Mouse (Mus musculus): ENCODE measurements around the gene Cdc42ep1. TPM values are rescaled to one million over a fixed set of nuclear protein-coding genes. Genes with fewer than 3 reads are reported as not detected.

Cdc42ep1 gene
- polyA plus RNA-seq, 1 experiment: 29.6 TPM

DNA sequence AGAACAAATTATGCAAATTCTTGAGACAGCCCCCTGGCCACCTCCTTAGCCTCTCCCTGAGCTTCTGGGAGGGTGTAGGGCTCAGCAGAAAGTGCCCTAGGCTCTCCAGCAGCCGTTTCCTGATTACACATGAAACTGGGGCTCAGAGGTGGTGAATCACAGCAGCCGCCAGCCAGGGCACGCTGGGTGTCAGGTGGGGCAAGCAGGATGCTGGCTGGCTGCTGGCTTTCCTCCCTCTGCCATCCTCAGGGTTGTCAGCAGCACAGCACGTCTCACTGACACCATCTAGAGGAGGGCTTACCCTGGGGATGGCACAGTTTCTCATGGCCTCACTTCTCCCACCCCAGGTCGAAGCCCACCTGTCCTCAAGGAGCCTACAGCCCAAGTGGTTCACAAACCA lies 14.1 kb upstream of the Cdc42ep1 start:
- no peaks in the 10 kb centered on the region for H3K27me3 ChIP-seq (ENCODE audit: control insufficient read depth, insufficient read depth, low read length)
- H3K27ac ChIP-seq (ENCODE audit: insufficient read depth, low read length): no peak overlapping the region
- WGBS: 17% methylated on average over 5 of the region's 5 CpGs
- DNase-seq (ENCODE audit: low read depth in 1 of 2, low spot score in 2 of 2): no peak
- H3K36me3 ChIP-seq (ENCODE audit: control insufficient read depth, insufficient read depth, low read length): no peaks in the 10 kb centered on the region
- TF ChIP-seq CTCF (IDR thresholded peaks at IDR 0.05; ENCODE audit: extremely low read depth, insufficient read depth, insufficient read length, insufficient replicate concordance) (no peak), POLR2A (IDR thresholded peaks at IDR 0.05; ENCODE audit: low read depth, low read length) (no peak)
- H3K4me1 ChIP-seq (ENCODE audit: control insufficient read depth, insufficient read depth, insufficient read length): peaks cover 6% of the 10 kb centered on the region; the same call in 1 of the 2 replicates
- no peak overlapping the region for H3K4me3 ChIP-seq (ENCODE audit: extremely low read depth, insufficient read depth, insufficient read length)

DNA sequence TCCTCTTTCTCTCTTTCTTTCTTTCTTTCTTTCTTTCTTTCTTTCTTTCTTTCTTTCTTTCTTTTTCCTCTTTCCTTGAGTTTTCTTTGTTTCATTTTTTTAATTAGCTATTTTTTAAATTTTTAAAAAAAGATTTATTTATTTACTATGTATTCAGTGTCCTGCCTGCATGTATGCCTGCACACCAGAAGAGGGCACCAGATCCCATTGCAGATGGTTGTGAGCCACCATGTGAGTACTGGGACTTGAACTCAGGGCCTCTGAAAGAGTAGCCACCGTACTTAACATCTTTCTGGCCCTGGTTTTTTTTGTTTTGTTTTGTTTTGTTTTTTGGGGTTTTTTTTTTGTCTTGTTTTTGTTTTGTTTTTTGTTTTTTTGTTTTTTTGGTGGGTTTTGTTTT lies 12.8 kb upstream of the Cdc42ep1 start:
- Histone ChIP-seq H3K27me3 (ENCODE audit: control insufficient read depth, insufficient read depth, low read length) (no peaks in the 10 kb centered on the region), H3K4me3 (ENCODE audit: extremely low read depth, insufficient read depth, insufficient read length) (no peak overlapping the region), H3K4me1 (ENCODE audit: control insufficient read depth, insufficient read depth, insufficient read length) (peaks cover 6% of the 10 kb centered on the region; the same call in 1 of the 2 replicates), H3K36me3 (ENCODE audit: control insufficient read depth, insufficient read depth, low read length) (no peaks in the 10 kb centered on the region), H3K27ac (ENCODE audit: insufficient read depth, low read length) (no peak overlapping the region)
- DNase-seq (ENCODE audit: low read depth in 1 of 2, low spot score in 2 of 2): no peak
- 82% methylated on average over 1 of the region's 1 CpGs for whole genome bisulfite sequencing
- TF ChIP-seq CTCF (IDR thresholded peaks at IDR 0.05; ENCODE audit: extremely low read depth, insufficient read depth, insufficient read length, insufficient replicate concordance) (no peak), POLR2A (IDR thresholded peaks at IDR 0.05; ENCODE audit: low read depth, low read length) (no peak)

DNA sequence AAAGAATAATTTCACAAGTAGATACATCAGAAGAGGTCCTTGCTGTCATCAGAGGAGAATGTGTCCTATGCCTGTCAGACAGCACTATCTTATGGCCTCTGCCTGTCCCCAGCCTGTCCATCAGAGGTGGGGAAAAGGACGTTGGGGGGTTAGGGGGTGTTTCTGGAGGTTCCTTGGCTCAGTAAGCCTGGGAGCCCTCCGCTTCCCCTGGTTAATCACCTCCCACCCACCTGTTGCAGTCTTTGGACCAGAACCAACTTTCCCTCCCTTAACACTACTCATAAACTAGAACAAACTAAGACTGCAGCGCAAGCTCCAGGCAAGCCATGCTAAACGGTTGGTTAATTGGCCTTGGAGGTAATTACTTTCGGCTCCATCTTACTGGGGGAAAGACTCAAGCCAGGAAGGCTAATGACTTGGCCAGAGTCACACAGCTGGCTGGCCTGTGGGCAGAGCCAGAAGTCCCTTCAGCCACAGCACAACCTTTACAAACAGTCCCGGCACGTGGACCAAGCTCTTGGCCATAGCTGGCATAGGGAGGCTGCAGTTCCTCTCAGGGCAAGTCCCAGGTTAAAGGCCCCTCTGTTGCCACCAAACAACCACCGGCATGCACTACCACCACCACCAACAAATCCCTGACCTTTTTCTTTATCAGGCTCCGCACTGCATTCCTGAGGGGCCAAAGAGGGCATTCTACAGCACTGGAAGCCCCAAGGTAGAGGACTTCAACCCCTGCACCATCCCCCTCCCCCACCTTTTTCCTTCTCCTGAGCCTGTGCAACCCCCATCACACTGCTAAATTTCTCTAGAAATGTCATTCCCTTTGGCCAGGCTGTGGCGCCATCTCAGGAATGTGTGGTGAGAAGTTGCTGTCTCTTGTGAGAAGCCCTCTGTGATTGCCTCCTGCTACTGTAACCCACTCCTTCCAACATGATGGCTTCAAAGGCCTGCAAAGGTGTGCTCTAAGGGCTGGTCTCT lies 11.4 kb upstream of the Cdc42ep1 start:
- TF ChIP-seq CTCF (IDR thresholded peaks at IDR 0.05; ENCODE audit: extremely low read depth, insufficient read depth, insufficient read length, insufficient replicate concordance): no peak
- no peak for TF ChIP-seq POLR2A (IDR thresholded peaks at IDR 0.05; ENCODE audit: low read depth, low read length)
- no peak for DNase-seq (ENCODE audit: low read depth in 1 of 2, low spot score in 2 of 2)
- H3K4me1 ChIP-seq (ENCODE audit: control insufficient read depth, insufficient read depth, insufficient read length): peaks cover 11% of the 10 kb centered on the region; the same call in 1 of the 2 replicates
- H3K36me3 ChIP-seq (ENCODE audit: control insufficient read depth, insufficient read depth, low read length): no peaks in the 10 kb centered on the region
- 85% methylated on average over 10 of the region's 10 CpGs for WGBS
- H3K27me3 ChIP-seq (ENCODE audit: control insufficient read depth, insufficient read depth, low read length): no peaks in the 10 kb centered on the region
- H3K27ac ChIP-seq (ENCODE audit: insufficient read depth, low read length): no peak overlapping the region
- H3K4me3 ChIP-seq (ENCODE audit: extremely low read depth, insufficient read depth, insufficient read length): no peak overlapping the region

DNA sequence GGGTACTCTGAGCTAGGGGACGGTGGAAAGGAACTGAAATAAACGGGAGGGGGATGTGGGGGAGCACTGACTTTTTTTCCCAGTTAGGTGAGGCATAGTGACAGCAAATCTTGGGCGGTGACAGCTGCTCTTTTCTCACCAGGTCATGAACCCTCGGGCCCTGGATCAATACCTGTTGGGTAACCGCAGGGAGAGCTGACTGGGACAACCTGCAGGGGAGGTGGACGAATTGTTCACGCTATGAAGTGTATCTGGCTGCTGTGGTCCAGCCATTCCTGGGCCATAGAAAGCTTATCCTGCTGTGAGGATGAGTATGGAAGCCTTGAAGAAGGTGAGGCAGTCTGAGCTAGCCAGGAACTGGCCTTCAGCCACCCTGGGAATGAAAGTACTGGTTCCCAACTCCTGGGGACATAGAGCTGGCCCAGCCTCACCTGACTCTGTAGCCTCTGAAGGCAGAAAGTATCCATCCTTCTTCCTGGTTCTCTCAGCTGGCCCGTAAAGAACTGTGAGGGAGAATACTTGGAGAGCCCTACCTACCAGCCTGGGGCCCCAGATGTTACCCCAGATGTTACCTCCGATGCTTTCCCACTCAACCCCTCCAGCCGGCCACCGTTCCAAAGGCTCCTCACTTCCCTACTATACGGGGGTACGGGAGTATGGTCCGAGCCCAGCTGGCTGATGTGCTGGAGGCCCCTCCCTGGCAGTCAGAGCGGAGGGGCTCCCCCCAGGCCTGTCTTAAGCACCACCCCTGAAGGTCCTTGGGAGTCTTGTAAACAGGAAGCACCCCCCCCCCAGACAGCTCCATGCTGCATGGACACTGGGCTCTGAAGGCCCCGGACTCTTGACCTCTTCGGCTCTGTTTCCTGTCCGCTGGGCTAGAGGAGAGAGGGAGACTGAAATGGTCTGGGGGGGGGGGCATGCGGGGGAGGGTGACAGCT lies 10.4 kb upstream of the Cdc42ep1 start:
- TF ChIP-seq POLR2A (IDR thresholded peaks at IDR 0.05; ENCODE audit: low read depth, low read length) (no peak), CTCF (IDR thresholded peaks at IDR 0.05; ENCODE audit: extremely low read depth, insufficient read depth, insufficient read length, insufficient replicate concordance) (no peak)
- Histone ChIP-seq H3K27ac (ENCODE audit: insufficient read depth, low read length) (peak overlapping the region; percentile 22; the same call in 1 of the 2 replicates), H3K27me3 (ENCODE audit: control insufficient read depth, insufficient read depth, low read length) (no peaks in the 10 kb centered on the region), H3K36me3 (ENCODE audit: control insufficient read depth, insufficient read depth, low read length) (no peaks in the 10 kb centered on the region), H3K4me3 (ENCODE audit: extremely low read depth, insufficient read depth, insufficient read length) (no peak overlapping the region), H3K4me1 (ENCODE audit: control insufficient read depth, insufficient read depth, insufficient read length) (peaks cover 10% of the 10 kb centered on the region; the same call in 1 of the 2 replicates)
- DNase-seq (ENCODE audit: low read depth in 1 of 2, low spot score in 2 of 2): no peak
- WGBS: 87% methylated on average over 18 of the region's 19 CpGs

DNA sequence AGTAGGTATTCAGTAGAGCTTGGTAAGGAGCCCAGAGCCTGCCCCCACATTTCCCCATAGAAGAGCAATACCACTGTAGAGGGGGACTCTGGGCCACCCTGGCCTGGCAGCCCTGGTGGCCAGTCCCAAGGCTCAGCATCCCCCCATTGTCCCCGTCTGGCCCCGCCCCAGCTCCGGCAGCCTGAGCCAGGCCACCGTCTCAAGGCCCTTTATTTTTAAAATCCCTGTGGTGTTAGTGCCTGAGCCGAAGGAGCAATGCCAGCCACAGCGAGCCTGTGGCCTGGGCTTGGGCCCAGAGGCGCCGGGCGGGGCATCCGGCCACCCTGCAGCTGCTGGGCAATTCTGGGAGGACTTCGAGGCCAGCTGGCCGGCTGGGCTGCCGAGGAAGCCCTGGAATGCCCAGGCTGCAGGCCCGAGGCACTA lies 9.7 kb upstream of the Cdc42ep1 start:
- no peak for DNase-seq (ENCODE audit: low read depth in 1 of 2, low spot score in 2 of 2)
- no peaks in the 10 kb centered on the region for H3K27me3 ChIP-seq (ENCODE audit: control insufficient read depth, insufficient read depth, low read length)
- no peaks in the 10 kb centered on the region for H3K36me3 ChIP-seq (ENCODE audit: control insufficient read depth, insufficient read depth, low read length)
- 78% methylated on average over 14 of the region's 14 CpGs for WGBS
- TF ChIP-seq CTCF (IDR thresholded peaks at IDR 0.05; ENCODE audit: extremely low read depth, insufficient read depth, insufficient read length, insufficient replicate concordance) (no peak), POLR2A (IDR thresholded peaks at IDR 0.05; ENCODE audit: low read depth, low read length) (no peak)
- H3K4me3 ChIP-seq (ENCODE audit: extremely low read depth, insufficient read depth, insufficient read length): no peak overlapping the region
- peak overlapping the region; percentile 34; the same call in 1 of the 2 replicates for H3K27ac ChIP-seq (ENCODE audit: insufficient read depth, low read length)
- peaks cover 10% of the 10 kb centered on the region; the same call in 1 of the 2 replicates for H3K4me1 ChIP-seq (ENCODE audit: control insufficient read depth, insufficient read depth, insufficient read length)

DNA sequence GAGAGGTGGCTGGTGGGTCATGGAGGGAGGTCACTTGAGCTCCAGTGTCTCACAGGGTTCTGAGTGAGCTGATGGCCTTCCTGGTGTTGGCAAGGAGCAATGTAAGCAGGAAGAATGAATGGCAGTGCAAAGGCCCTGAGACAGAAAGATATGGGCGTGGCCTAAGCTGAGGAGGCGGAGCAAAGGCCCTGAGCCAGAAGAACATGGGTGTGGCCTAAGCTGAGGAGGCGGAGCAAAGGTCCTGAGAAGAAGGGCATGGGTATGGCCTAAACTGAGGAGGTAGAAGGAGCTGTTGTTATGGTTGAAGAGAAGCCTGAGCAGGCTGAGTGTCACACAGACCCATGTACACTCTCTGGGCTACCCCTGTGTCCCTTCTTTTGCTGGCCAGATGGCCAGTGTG lies 8.8 kb upstream of the Cdc42ep1 start:
- DNase-seq (ENCODE audit: low read depth in 1 of 2, low spot score in 2 of 2): no peak
- H3K27ac ChIP-seq (ENCODE audit: insufficient read depth, low read length): peak overlapping the region; percentile 38; the same call in 1 of the 2 replicates
- H3K4me1 ChIP-seq (ENCODE audit: control insufficient read depth, insufficient read depth, insufficient read length): peaks cover 7% of the 10 kb centered on the region; the same call in 1 of the 2 replicates
- H3K36me3 ChIP-seq (ENCODE audit: control insufficient read depth, insufficient read depth, low read length): no peaks in the 10 kb centered on the region
- no peaks in the 10 kb centered on the region for H3K27me3 ChIP-seq (ENCODE audit: control insufficient read depth, insufficient read depth, low read length)
- 89% methylated on average over 3 of the region's 3 CpGs for whole genome bisulfite sequencing
- no peak for TF ChIP-seq CTCF (IDR thresholded peaks at IDR 0.05; ENCODE audit: extremely low read depth, insufficient read depth, insufficient read length, insufficient replicate concordance)
- no peak overlapping the region for H3K4me3 ChIP-seq (ENCODE audit: extremely low read depth, insufficient read depth, insufficient read length)
